Mouse (Mus musculus) G1E-ER4 (cell line): ENCODE measurements around the gene Olfr1153. TPM values are rescaled to one million over a fixed set of nuclear protein-coding genes. Genes with fewer than 3 reads are reported as not detected.

Experiments
- GATA1 ChIP-seq: IDR thresholded peaks from one replicate; pipeline ENCODE4 v1.8.0; 2012; ENCODE audit warnings: low read length, inconsistent platforms
- polyA plus RNA-seq: library from polyadenylated mRNA; stranded (reverse); fragments of >175 nt; gene quantifications from 2 replicates; pipeline ENCODE4 v1.2.3, GENCODE M21; 2012

The Olfr1153 gene
- polyA plus RNA-seq, result not detected in 2 replicates

DNA sequence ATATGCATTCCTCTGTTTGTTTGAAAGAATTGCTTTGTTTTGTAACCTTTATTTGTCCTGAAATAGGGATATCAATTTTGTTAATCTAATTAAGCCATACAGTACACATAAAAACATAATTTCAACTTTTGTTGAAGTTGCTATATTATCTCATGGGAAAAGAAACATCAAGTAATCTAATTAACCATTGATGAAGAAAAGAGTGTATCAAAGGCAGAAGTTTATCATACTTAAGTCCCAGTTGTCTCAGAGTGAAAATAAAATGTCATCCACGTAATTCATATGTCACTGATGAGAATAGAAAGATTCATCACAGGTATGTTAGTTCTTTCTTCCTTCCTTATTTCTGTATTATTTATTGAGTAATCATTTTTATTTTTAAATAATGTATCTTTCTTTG, at the start of gene Olfr1153:
Gene Olfr1153 (plus strand): TSS at position 301 of the 400 bp plus-strand sequence.
- no peak for TF ChIP-seq GATA1

DNA sequence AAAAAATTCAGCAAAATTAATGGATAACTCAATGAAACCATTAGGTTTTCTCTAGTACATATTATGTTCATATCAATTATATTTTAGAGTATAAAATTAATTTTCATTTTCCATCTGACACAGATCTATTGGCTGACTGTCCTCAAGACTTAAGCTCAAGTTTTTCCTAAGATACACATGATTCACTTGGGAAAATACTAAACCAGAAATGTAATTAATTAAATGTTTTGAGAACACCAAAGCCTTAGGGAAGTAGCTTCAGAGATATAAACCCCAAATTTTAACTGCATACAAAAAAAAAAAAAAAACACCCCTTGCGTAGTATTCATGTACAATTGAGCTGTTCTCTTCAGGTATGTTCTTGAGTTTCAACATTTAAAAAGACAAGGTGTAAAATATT, 39.2 kb upstream of the Olfr1153 start, which contains the start of gene Olfr1151:
Gene Olfr1151 (plus strand): TSS at position 301 of the 400 bp plus-strand sequence.
- TF ChIP-seq GATA1, result no peak

DNA sequence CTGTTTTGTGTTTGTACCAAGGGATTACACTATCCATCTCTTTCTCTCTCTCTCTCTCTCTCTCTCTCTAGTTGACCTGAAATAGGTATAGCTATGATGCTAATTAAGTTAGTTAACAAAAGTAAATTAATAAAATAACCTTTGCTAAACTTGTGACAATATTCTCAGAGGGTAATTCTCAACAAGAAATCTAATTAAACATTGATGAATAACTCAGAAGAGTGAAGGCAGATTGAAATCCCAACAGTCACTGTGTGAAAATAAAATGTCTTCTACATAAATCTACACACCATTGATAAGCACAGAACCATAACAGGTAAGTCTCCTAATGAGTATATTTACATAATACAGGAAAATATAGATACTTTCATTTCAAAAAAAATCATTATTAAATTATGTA, 28.6 kb upstream of the Olfr1153 start, which contains the start of gene Olfr1152:
Gene Olfr1152 (plus strand): TSS at position 301 of the 400 bp plus-strand sequence.
- TF ChIP-seq GATA1, result no peak

GRCm38 (mm10) chr2:87905066-87905465, 10.3 kb downstream of the Olfr1153 start, which contains the start of gene Olfr1154:
Gene Olfr1154, minus strand, starts transcription at chr2:87905166.
- TF ChIP-seq GATA1, result no peak

DNA sequence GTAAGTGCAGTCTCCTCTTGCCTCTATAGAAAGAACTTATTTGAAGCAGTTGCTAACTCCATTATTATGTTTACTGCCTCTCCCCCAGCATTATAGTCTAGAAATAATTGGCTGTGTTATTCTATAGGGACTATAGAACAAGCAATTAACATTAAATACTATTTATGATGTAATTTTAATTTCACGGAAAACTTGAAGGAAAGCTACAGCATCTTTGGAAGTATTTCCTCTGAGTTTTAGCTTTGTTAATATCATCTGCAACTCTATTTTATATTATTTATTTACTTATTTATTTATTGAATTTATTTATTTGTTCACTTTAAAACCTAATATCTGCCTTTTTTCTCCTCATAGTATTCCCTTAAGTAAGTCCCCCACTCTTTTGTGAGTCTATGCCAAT, 50.3 kb downstream of the Olfr1153 start, which contains the start of gene Olfr1155:
Gene Olfr1155 (minus strand): TSS at position 101 of the 400 bp plus-strand sequence.
- TF ChIP-seq GATA1, result no peak

Other genes starting within 250 kb of the Olfr1153 start
- gene Olfr1133, start 247.6 kb upstream of the Olfr1153 start, polyA plus RNA-seq, result not detected in 2 replicates
- not detected in 2 replicates for gene Olfr1134, start 236.5 kb upstream of the Olfr1153 start, polyA plus RNA-seq
- gene Olfr1135, start 221.3 kb upstream of the Olfr1153 start, polyA plus RNA-seq, result not detected in 2 replicates
- gene Olfr1136, start 201.0 kb upstream of the Olfr1153 start, polyA plus RNA-seq, result not detected in 2 replicates
- gene Olfr1137, start 181.8 kb upstream of the Olfr1153 start, polyA plus RNA-seq, result not detected in 2 replicates
- gene Olfr1138, start 155.0 kb upstream of the Olfr1153 start, polyA plus RNA-seq, result not detected in 2 replicates
- gene Olfr1140, start 151.2 kb upstream of the Olfr1153 start, polyA plus RNA-seq, result not detected in 2 replicates
- not detected in 2 replicates for gene Olfr1141, start 141.0 kb upstream of the Olfr1153 start, polyA plus RNA-seq
- not detected in 2 replicates for gene Olfr152, start 115.5 kb upstream of the Olfr1153 start, polyA plus RNA-seq
- not detected in 2 replicates for gene Olfr1143, start 94.4 kb upstream of the Olfr1153 start, polyA plus RNA-seq
- gene Olfr1145, start 85.1 kb upstream of the Olfr1153 start, polyA plus RNA-seq, result not detected in 2 replicates
- not detected in 2 replicates for gene Olfr1148, start 64.4 kb upstream of the Olfr1153 start, polyA plus RNA-seq
- gene Olfr1150-ps1, start 51.0 kb upstream of the Olfr1153 start, polyA plus RNA-seq, result not detected in 2 replicates
- not detected in 2 replicates for gene Olfr1151, start 39.1 kb upstream of the Olfr1153 start, polyA plus RNA-seq
- gene Olfr1152, start 28.5 kb upstream of the Olfr1153 start, polyA plus RNA-seq, result not detected in 2 replicates
- gene Olfr1154, start 10.2 kb downstream of the Olfr1153 start, polyA plus RNA-seq, result not detected in 2 replicates
- not detected in 2 replicates for gene Olfr1155, start 50.2 kb downstream of the Olfr1153 start, polyA plus RNA-seq
- not detected in 2 replicates for gene Olfr1156, start 58.1 kb downstream of the Olfr1153 start, polyA plus RNA-seq
- gene Olfr1157, start 73.3 kb downstream of the Olfr1153 start, polyA plus RNA-seq, result not detected in 2 replicates
- not detected in 2 replicates for gene Olfr74, start 79.7 kb downstream of the Olfr1153 start, polyA plus RNA-seq
- not detected in 2 replicates for gene Olfr1158, start 95.2 kb downstream of the Olfr1153 start, polyA plus RNA-seq
- not detected in 2 replicates for gene Olfr1160, start 113.3 kb downstream of the Olfr1153 start, polyA plus RNA-seq
- not detected in 2 replicates for gene Olfr1161, start 127.8 kb downstream of the Olfr1153 start, polyA plus RNA-seq
- gene Olfr73, start 142.7 kb downstream of the Olfr1153 start, polyA plus RNA-seq, result not detected in 2 replicates
- not detected in 2 replicates for gene Olfr1162, start 156.2 kb downstream of the Olfr1153 start, polyA plus RNA-seq
- not detected in 2 replicates for gene Olfr1163, start 176.9 kb downstream of the Olfr1153 start, polyA plus RNA-seq
- not detected in 2 replicates for gene Olfr1164, start 199.0 kb downstream of the Olfr1153 start, polyA plus RNA-seq
- gene Olfr1166, start 233.3 kb downstream of the Olfr1153 start, polyA plus RNA-seq, result not detected in 2 replicates